Mouse (Mus musculus): ENCODE measurements at regions not wholly inside any gene's neighbourhood (a gene's known extent, or its start where the extent isn't known, plus 50 kb on each side); places are given as distances from the start of the nearest gene placed in this dataset.

GRCm38 (mm10) chr9:112992937-112993336 lies 715.1 kb downstream of the Pdcd6ip start:
- no peak for DNase-seq (ENCODE audit: low spot score in 2 of 2)

GRCm38 (mm10) chr9:112983353-112983752 lies 724.7 kb downstream of the Pdcd6ip start:
- DNase-seq (ENCODE audit: low spot score in 2 of 2): no peak

GRCm38 (mm10) chr9:112951567-112951966 lies 715.8 kb upstream of the Arpp21 start:
- DNase-seq (ENCODE audit: low spot score in 2 of 2): no peak

- no peak for DNase-seq (ENCODE audit: low spot score in 2 of 2)
These were observed 714.3 kb upstream of the Arpp21 start for GRCm38 (mm10) chr9:112950056-112950455.

- DNase-seq (ENCODE audit: low spot score in 2 of 2): no peak
These were observed 703.0 kb upstream of the Arpp21 start for GRCm38 (mm10) chr9:112938781-112939180.

GRCm38 (mm10) chr9:112909311-112910101 lies 673.8 kb upstream of the Arpp21 start:
- no peak for DNase-seq (ENCODE audit: low spot score in 2 of 2)

GRCm38 (mm10) chr9:112905955-112906354 lies 670.2 kb upstream of the Arpp21 start:
- DNase-seq (ENCODE audit: low spot score in 2 of 2): no peak

GRCm38 (mm10) chr9:112864921-112865320 lies 629.2 kb upstream of the Arpp21 start:
- no peak for DNase-seq (ENCODE audit: low spot score in 2 of 2)

- no peak for DNase-seq (ENCODE audit: low spot score in 2 of 2)
These were observed 625.4 kb upstream of the Arpp21 start for GRCm38 (mm10) chr9:112861136-112861535.

GRCm38 (mm10) chr9:112860307-112860893 lies 624.7 kb upstream of the Arpp21 start:
- no peak for DNase-seq (ENCODE audit: low spot score in 2 of 2)

GRCm38 (mm10) chr9:112841473-112841872 lies 605.7 kb upstream of the Arpp21 start:
- DNase-seq (ENCODE audit: low spot score in 2 of 2): no peak

- no peak for DNase-seq (ENCODE audit: low spot score in 2 of 2)
These were observed 603.5 kb upstream of the Arpp21 start for GRCm38 (mm10) chr9:112839071-112839793.

- DNase-seq (ENCODE audit: low spot score in 2 of 2): no peak
These were observed 601.8 kb upstream of the Arpp21 start for GRCm38 (mm10) chr9:112837563-112837962.

- DNase-seq (ENCODE audit: low spot score in 2 of 2): no peak
These were observed 598.9 kb upstream of the Arpp21 start for GRCm38 (mm10) chr9:112834441-112835245.

GRCm38 (mm10) chr9:112831102-112831501 lies 595.4 kb upstream of the Arpp21 start:
- no peak for DNase-seq (ENCODE audit: low spot score in 2 of 2)

GRCm38 (mm10) chr9:112828602-112829001 lies 592.9 kb upstream of the Arpp21 start:
- DNase-seq (ENCODE audit: low spot score in 2 of 2): no peak

GRCm38 (mm10) chr9:112826592-112826991 lies 590.9 kb upstream of the Arpp21 start:
- DNase-seq (ENCODE audit: low spot score in 2 of 2): no peak

GRCm38 (mm10) chr9:112821940-112822339 lies 586.2 kb upstream of the Arpp21 start:
- no peak for DNase-seq (ENCODE audit: low spot score in 2 of 2)

GRCm38 (mm10) chr9:112811946-112812345 lies 576.2 kb upstream of the Arpp21 start:
- no peak for DNase-seq (ENCODE audit: low spot score in 2 of 2)

- no peak for DNase-seq (ENCODE audit: low spot score in 2 of 2)
These were observed 564.0 kb upstream of the Arpp21 start for GRCm38 (mm10) chr9:112799583-112800220.

- no peak for DNase-seq (ENCODE audit: low spot score in 2 of 2)
These were observed 557.8 kb upstream of the Arpp21 start for GRCm38 (mm10) chr9:112793537-112793936.

All from gastrocnemius, postnatal 4 days (tissue).